Mouse (Mus musculus) brain, embryonic 18.5 days (tissue): ENCODE results near the gene Scfd2.

Experiments used
- DNase-seq: peaks from one replicate; pipeline ENCODE4 v3.0.0-alpha.2; 2012; ENCODE audit warnings: low read depth, low spot score

Gene Scfd2

DNA sequence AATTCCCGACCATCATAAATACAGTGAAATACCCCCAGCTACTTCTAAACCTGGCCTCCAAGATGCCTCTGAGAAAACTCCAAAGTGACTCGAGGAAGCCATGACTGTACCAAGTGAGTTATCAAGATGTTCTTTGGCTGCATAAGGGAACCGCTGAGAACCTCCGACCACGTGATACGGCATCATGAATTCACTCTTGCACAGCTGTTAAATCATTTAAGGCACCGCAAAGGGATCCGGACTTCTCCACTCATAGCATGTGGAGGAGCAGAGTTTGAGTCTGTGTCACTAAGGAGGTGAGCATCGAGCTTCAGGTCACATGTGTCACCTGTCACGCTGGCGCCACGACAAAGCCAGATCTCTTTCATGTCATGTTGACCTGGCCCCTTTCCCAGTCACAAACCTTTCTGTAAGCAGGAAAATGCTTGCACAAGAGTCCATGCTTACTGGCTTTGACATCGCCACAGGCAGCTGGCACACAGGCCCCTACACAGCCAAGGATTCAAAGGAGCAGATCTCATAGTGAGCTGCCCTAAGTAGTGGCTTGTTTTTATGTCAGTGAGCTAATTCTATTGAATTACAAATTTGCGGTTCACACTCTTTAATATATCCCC is 287.0 kb downstream of the Scfd2 start:
- DNase-seq = no peak

DNA sequence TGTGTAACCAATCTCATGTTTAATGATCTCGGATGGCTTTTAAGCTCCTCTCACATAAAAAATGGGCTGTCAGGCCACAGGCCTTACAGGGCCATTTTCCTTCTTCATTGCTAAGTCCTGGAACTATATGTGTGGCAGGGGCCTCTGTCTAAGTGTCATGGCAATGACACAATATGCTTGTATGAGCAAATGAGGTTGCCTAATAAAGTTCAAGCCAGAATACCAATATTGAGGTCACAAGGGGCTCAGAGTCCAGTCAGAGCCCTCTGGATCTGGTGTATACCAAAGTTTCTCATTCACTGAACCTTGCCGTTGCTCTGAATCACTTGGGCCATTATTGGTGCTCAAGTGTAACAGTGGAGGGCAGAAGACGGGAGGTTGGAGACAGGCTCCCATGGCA is 288.9 kb downstream of the Scfd2 start:
- DNase-seq = no peak

- no peak for DNase-seq
These were observed 290.5 kb downstream of the Scfd2 start for GRCm38 (mm10) chr5:74240926-74241680.

- DNase-seq = no peak
These were observed 291.3 kb downstream of the Scfd2 start for GRCm38 (mm10) chr5:74240298-74240697.

- DNase-seq = no peak
These were observed 292.2 kb downstream of the Scfd2 start for GRCm38 (mm10) chr5:74239369-74239768.

- no peak for DNase-seq
These were observed 297.8 kb downstream of the Scfd2 start for GRCm38 (mm10) chr5:74233808-74234207.

- no peak for DNase-seq
These were observed 301.0 kb downstream of the Scfd2 start for GRCm38 (mm10) chr5:74230525-74230924.

DNA sequence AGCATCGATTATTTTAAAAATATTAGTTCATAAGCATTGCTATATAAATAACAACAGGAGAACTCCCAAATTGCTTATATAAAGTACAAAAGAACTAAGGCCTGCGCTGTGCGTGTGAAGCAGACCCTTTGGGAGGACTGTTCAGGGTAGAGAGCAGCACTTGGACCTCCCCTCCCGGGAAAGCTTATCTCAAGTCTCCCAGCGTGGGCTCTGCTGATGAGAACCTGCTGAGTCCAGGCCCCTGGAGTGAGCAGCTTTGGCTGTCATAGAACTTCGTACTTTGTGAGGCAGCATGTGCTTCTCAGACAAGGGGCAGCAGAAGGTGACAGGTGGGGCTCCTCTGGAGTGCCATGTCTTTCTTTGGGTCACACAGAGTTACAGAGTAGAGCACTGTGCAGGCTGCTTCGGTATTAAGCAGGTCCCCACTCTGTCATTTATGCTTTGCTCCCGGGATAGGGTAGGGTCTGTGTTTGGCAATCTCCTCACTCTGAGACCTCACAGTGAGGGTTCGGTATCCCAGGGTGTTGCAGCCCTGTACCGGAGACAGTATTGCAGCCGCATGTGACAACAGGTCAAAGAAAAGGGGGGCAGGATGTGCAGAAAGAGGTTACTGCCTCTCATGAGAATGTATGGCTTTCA is 301.7 kb downstream of the Scfd2 start:
- no peak for DNase-seq

DNA sequence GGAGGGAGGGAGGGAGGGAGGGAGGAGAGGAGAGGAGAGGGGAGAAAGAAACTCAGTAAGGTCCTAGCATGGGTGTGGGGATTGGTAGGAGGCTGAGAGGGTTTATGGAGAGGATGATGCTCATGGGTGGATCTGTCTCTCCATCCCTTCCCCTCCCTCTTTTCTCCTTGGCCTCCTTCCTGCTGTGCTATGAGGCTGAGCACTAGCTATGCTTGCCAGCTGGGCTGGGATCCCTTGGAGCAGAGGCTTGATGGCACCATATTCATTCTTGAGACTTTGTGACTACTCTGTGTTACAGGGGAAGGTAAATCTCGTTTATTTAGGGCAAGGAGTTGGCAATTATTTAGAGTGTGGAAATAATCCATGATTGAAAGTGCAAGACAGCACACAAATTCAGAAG is 302.6 kb downstream of the Scfd2 start:
- DNase-seq = no peak

DNA sequence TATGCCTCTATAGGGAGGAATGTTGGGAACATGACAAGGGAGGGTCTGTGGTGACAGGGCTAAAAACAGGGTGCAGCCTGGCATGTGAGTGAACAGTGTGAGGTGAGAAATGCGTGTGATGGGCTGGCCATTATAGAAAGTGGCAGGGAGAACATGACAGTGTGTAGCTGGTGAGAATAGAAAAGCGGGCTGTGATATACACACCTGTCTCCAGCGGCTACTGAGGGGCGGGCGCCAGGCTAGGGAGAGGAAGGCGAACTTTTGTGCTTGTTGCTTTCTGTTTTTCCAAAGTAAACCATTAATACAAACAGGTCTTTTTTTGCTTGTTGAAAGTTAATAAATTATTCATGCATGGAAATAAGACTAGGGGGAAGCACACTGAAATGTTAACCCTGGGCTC is 304.2 kb downstream of the Scfd2 start:
- DNase-seq = no peak

DNA sequence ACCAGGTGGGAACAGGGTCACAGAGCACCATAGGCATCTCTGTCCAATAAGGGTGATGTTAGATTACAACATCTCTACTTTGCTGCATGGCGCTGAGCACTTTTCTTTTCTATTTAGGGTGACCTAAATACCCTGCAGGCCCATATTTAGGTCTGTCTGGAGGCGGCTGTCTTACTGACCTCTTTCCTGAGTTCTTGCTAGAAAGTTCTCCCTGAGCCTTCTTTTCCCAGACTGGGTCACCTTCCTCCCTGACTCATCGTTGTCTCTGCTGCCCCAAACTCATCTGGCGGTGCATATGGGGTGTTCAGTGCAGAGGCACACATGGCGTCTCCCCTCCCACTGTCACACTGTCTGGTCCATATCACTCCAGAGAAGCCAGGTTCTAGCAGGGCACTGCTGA is 305.4 kb downstream of the Scfd2 start:
- DNase-seq = no peak

DNA sequence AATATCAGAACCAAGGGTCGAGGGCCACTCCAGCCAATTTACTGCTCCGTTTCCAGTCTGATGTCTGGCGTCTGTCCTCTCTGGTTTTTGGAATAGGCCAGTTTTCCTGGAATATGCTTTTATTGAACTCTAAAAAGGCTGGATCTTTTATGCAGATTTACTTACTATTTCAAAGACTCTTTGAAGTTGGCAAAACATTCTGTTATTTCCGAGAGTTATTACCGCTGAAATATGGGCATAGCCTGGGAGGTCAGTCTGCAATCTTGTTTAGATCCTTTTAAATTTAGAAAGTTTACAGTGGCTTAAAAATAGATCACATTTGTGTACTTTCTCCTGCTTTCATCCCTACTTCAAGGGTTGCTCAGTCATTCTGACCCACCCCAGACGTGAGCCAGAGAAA is 307.1 kb downstream of the Scfd2 start:
- DNase-seq = no peak

- no peak for DNase-seq
These were observed 308.9 kb downstream of the Scfd2 start for GRCm38 (mm10) chr5:74222626-74223025.

GRCm38 (mm10) chr5:74218524-74218923 is 313.0 kb downstream of the Scfd2 start:
- no peak for DNase-seq

GRCm38 (mm10) chr5:74215125-74215524 is 316.4 kb downstream of the Scfd2 start:
- no peak for DNase-seq

- no peak for DNase-seq
These were observed 317.0 kb downstream of the Scfd2 start for GRCm38 (mm10) chr5:74214501-74215110.

GRCm38 (mm10) chr5:74211346-74211745 is 320.2 kb downstream of the Scfd2 start:
- no peak for DNase-seq

DNA sequence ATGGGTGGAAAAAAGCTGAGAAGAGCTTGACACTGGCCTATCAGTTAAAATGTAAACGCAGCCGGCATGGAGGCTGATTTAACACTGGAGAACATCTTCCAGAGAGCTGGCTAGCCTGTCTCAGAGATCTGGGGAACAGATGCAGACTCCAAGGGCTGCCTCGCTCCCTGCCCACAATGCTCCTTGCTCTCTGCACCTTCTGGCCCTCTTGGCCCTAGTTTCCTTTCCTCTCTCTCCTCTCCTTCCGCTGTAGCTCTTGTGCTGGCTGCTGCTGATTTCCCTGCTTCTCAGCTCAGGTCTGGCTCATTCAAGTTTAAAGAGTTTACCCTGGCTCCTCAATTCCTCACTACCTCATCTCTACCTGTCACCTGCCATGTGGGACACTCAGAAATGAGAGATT is 321.9 kb downstream of the Scfd2 start:
- DNase-seq = no peak

GRCm38 (mm10) chr5:74208438-74208837 is 323.1 kb downstream of the Scfd2 start:
- no peak for DNase-seq

DNA sequence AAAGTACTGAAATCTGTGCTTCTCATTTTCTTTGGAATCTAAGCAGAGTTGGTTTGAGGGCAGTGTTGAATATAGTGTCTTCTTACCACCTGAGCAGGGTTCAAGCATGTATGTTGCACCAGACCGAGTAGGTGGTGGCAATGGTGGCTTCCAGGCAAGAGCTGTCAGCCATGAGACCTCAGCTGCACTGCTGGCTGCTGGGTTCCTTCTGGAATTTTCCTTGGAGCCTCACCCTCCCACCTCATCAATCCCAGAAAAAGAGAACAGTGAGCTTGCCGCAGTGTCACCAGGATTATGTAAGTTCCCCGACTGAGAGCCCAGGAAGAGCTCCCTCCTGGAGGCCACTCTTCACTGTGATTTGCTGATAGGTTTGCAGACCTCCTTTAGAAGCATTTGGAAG is 324.4 kb downstream of the Scfd2 start:
- DNase-seq = no peak

- DNase-seq = no peak
These were observed 324.9 kb downstream of the Scfd2 start for GRCm38 (mm10) chr5:74206649-74207048.

- DNase-seq = no peak
These were observed 325.5 kb downstream of the Scfd2 start for GRCm38 (mm10) chr5:74206038-74206437.

DNA sequence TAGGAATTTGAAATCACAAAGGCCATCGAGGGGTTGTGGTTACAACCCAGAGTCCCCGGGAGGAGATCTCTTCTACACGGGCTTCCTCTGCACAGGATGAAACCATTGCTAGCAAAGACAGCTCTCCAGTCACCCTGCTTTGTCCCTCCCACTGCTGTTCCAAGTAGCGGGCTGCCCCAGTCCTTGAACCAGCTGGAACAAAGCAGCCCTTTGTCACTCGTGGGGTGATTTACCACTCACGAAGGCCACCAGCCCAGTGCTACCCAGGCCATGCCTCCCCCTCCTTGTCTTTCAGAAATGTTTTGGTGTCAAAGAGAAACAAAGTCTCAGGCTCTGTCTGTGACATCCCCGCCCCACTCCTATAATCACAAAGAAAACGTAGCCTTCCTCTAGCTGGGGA is 326.1 kb downstream of the Scfd2 start:
- no peak for DNase-seq
